30 mouse cellular contexts compared by ENCODE assay signal in genomic region chr6:46428231-46428630, GRCm38 (mm10).
"Had no signal": no experiment of that assay in that cellular context is flagged by ENCODE, and none has a peak within 500 bp of the region (broad histone marks: within the 10 kb centered on the region; RNA-seq: fewer than 3 reads in every experiment).

No protein-coding gene starts in this region.

- H3K4me3 ChIP-seq: left cerebral cortex, adult 2 months; limb, embryonic 10.5 days; limb, embryonic 12.5 days; limb, embryonic 13.5 days; limb, embryonic 15.5 days; liver, embryonic 12.5 days; liver, embryonic 13.5 days; liver, embryonic 15.5 days; lung, embryonic 15.5 days; megakaryocyte, embryonic 14.5 days; midbrain, embryonic 10.5 days; midbrain, embryonic 12.5 days; midbrain, embryonic 13.5 days; myocyte; neural tube, embryonic 12.5 days had no signal

- ATAC-seq: liver, embryonic 12.5 days; liver, postnatal 0 days; lung, postnatal 0 days; midbrain, embryonic 13.5 days had no signal

- H3K36me3 ChIP-seq: limb, embryonic 10.5 days; limb, embryonic 12.5 days; limb, embryonic 13.5 days; limb, embryonic 15.5 days; liver, embryonic 12.5 days; liver, embryonic 13.5 days; liver, embryonic 15.5 days; lung, embryonic 15.5 days; midbrain, embryonic 10.5 days; midbrain, embryonic 12.5 days; midbrain, embryonic 13.5 days; neural tube, embryonic 12.5 days had no signal

- DNase-seq: left cerebral cortex, postnatal 4 days; liver; liver, embryonic 13.5 days; liver, postnatal 0 days; lung, adult 18-20 months; lung, adult 2 months; lung, embryonic 14.5 days; lung, postnatal 10 days; lung, postnatal 14 days; lung, postnatal 36 days; lung, postnatal 4 days had no signal

- H3K9ac ChIP-seq: limb, embryonic 12.5 days; limb, embryonic 13.5 days; limb, embryonic 15.5 days; liver, embryonic 12.5 days; liver, embryonic 13.5 days; liver, embryonic 14.5 days; liver, embryonic 15.5 days; liver, postnatal 0 days; lung, embryonic 14.5 days; lung, embryonic 15.5 days; midbrain, embryonic 12.5 days; midbrain, embryonic 13.5 days; neural tube, embryonic 12.5 days had no signal

- H3K4me1 ChIP-seq: limb, embryonic 10.5 days; limb, embryonic 12.5 days; limb, embryonic 13.5 days; limb, embryonic 15.5 days; liver, embryonic 12.5 days; liver, embryonic 13.5 days; liver, embryonic 15.5 days; lung, embryonic 15.5 days; megakaryocyte, embryonic 14.5 days; midbrain, embryonic 10.5 days; midbrain, embryonic 12.5 days; midbrain, embryonic 13.5 days; neural tube, embryonic 12.5 days had no signal

- H3K9me3 ChIP-seq: limb, embryonic 10.5 days; limb, embryonic 12.5 days; limb, embryonic 13.5 days; limb, embryonic 15.5 days; liver, embryonic 12.5 days; liver, embryonic 13.5 days; liver, embryonic 15.5 days; lung, embryonic 15.5 days; megakaryocyte, embryonic 14.5 days; midbrain, embryonic 10.5 days; midbrain, embryonic 12.5 days; midbrain, embryonic 13.5 days; neural tube, embryonic 12.5 days had no signal

- H3K27me3 ChIP-seq: limb, embryonic 12.5 days; limb, embryonic 13.5 days; limb, embryonic 15.5 days; liver, embryonic 12.5 days; liver, embryonic 13.5 days; liver, embryonic 15.5 days; lung, embryonic 15.5 days; megakaryocyte, embryonic 14.5 days; midbrain, embryonic 12.5 days; midbrain, embryonic 13.5 days; neural tube, embryonic 12.5 days had no signal

- H3K4me2 ChIP-seq: limb, embryonic 12.5 days; limb, embryonic 13.5 days; limb, embryonic 15.5 days; liver, embryonic 11.5 days; liver, embryonic 12.5 days; liver, embryonic 13.5 days; liver, embryonic 15.5 days; lung, embryonic 14.5 days; lung, embryonic 15.5 days; midbrain, embryonic 11.5 days; midbrain, embryonic 12.5 days; midbrain, embryonic 13.5 days; neural tube, embryonic 12.5 days had no signal

- H3K27ac ChIP-seq: left cerebral cortex, adult 2 months; limb, embryonic 10.5 days; limb, embryonic 12.5 days; limb, embryonic 13.5 days; limb, embryonic 15.5 days; liver, embryonic 12.5 days; liver, embryonic 13.5 days; liver, embryonic 14.5 days; liver, embryonic 15.5 days; lung, embryonic 15.5 days; macrophage; midbrain, embryonic 10.5 days; midbrain, embryonic 12.5 days; midbrain, embryonic 13.5 days; neural tube, embryonic 12.5 days had no signal
